Mouse (Mus musculus) hindbrain, embryonic 14.5 days (tissue): ENCODE measurements at regions not wholly inside any gene's neighbourhood (a gene's known extent, or its start where the extent isn't known, plus 50 kb on each side); places are given as distances from the start of the nearest gene placed in this dataset.

Experiments used
- ATAC-seq: fragments of 200-750 bp; cut with Nextera tagmentation; 2 replicates; pipeline ENCODE4 v1.8.0; 2017; ENCODE audit warnings: moderate number of reproducible peaks, mild to moderate bottlenecking, moderate TSS enrichment, moderate library complexity; ENCODE audit not compliant: low FRiP score
- DNase-seq: peaks from one replicate; pipeline ENCODE4 v3.0.0-alpha.2; 2015; ENCODE audit warnings: low spot score
- H3K27ac ChIP-seq: fragments of 300-500 bp; sonication (generic); 2 replicates; pipeline ENCODE4 v1.5.1; 2014; ENCODE audit warnings: mild to moderate bottlenecking, moderate library complexity
- H3K27me3 ChIP-seq: fragments of 300-500 bp; sonication (generic); 2 replicates; pipeline ENCODE4 v1.6.1; 2014; ENCODE audit warnings: mild to moderate bottlenecking, low read length, mixed read lengths; ENCODE audit not compliant: control insufficient read depth, insufficient read depth
- H3K36me3 ChIP-seq: fragments of 300-500 bp; sonication (generic); replicated peaks from 2 replicates; pipeline ENCODE4 v1.6.1; 2014; ENCODE audit not compliant: control insufficient read depth, insufficient read depth
- H3K4me1 ChIP-seq: fragments of 300-500 bp; sonication (generic); replicated peaks from 2 replicates; pipeline ENCODE4 v1.6.1; 2014; ENCODE audit warnings: antibody characterized with exemption, low read length, mixed read lengths; ENCODE audit not compliant: control insufficient read depth, insufficient read depth
- H3K4me2 ChIP-seq: fragments of 300-500 bp; sonication (generic); replicated peaks from 2 replicates; pipeline ENCODE4 v1.6.1; 2014; ENCODE audit warnings: mild to moderate bottlenecking, moderate library complexity
- H3K4me3 ChIP-seq: fragments of 300-500 bp; sonication (generic); replicated peaks from 2 replicates; pipeline ENCODE4 v1.5.1; 2014; ENCODE audit warnings: mild to moderate bottlenecking, low read length
- H3K9ac ChIP-seq: fragments of 300-500 bp; sonication (generic); 2 replicates; pipeline ENCODE4 v1.6.1; 2014
- H3K9me3 ChIP-seq: fragments of 300-500 bp; sonication (generic); 2 replicates; pipeline ENCODE4 v1.6.1; 2016; ENCODE audit warnings: low read length; ENCODE audit not compliant: control insufficient read depth
- WGBS: fragments of 180-500 bp; shearing (Covaris S2); extraction: QIAGEN DNeasy Blood & Tissue Kit; methylation state at CpG from one replicate; pipeline ENCODE4 v1.1.7; 2014; 5-methylcytosine and 5-hydroxymethylcytosine counted together

DNA sequence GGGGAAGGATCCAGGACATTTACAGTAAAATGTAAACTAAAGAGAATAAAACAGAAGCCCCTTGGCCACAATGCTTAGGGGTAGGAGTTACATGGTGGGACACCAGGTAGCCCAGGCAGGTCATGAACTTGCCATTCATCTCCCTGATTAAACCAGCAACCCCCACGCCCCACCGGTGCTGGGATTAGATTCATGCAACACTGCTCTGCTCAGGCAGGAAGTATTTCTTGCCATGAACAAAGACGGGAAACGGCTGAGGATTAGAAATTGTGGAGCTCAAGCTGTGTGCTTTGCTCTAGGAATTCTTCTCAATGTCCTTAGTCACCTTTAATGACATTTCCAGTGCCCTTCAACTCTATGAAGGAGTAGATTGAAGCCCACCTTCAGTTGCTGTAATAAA lies 93.2 kb upstream of the Ubl3 start:
- 68% methylated on average over 4 of the region's 4 CpGs for WGBS
- Histone ChIP-seq H3K4me3 (no peak overlapping the region), H3K9me3 (no peaks in the 10 kb centered on the region), H3K4me1 (no peaks in the 10 kb centered on the region), H3K36me3 (no peaks in the 10 kb centered on the region), H3K27ac (no peak overlapping the region), H3K4me2 (no peak overlapping the region), H3K9ac (no peak overlapping the region), H3K27me3 (peaks cover 4% of the 10 kb centered on the region; the same call in 1 of the 2 replicates)
- DNase-seq (no peak), ATAC-seq (no peak)

DNA sequence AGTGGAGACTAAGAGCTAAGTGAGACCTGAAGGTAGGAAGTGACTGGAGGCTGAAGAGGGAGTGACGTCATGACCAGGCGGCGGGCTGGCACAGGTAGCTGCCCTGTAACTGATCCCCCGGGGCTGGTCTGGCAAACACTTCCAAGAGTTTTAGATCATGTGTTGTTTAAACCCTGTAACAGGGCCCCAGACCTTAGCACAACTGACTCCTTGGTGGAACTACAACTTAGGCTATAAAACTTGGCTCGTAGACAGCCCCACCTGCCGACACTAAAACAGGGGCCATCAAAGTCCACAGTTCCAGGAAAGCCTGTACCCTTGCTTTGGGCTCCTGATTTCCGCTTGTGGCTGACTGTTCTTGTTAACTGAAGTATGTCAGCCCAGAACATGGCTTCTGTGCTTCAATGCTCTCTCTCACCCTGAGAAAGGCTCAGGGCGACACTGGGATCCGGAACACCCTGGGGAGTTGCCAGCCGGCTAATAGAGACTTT lies 92.6 kb upstream of the Ubl3 start:
- H3K4me1 ChIP-seq: no peaks in the 10 kb centered on the region
- ATAC-seq: no peak
- no peaks in the 10 kb centered on the region for H3K9me3 ChIP-seq
- H3K9ac ChIP-seq: no peak overlapping the region
- peaks cover 4% of the 10 kb centered on the region; the same call in 1 of the 2 replicates for H3K27me3 ChIP-seq
- no peak for DNase-seq
- H3K4me3 ChIP-seq: no peak overlapping the region
- H3K4me2 ChIP-seq: no peak overlapping the region
- no peak overlapping the region for H3K27ac ChIP-seq
- no peaks in the 10 kb centered on the region for H3K36me3 ChIP-seq
- WGBS: 86% methylated on average over 10 of the region's 10 CpGs

DNA sequence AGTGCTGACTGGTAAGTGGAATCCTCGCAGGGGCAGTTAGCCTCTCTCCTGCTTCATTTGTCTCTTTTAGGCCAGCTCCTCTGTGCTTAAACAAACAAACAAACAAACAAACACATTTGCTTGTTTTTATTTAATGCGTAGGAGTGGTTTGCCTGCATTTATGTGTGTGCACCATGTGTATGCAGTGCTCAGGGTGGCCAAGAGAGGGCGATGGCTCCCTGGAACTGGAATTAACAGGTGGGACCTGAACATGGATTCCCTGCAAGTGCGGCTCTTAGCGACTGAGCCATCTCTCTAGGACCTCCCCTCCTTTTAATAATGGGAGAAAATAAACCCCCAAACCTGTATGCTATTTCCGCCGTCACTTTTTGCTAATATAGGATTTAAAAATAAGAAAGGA lies 91.8 kb upstream of the Ubl3 start:
- Histone ChIP-seq H3K27me3 (peaks cover 4% of the 10 kb centered on the region; the same call in 1 of the 2 replicates), H3K36me3 (no peaks in the 10 kb centered on the region), H3K4me1 (no peaks in the 10 kb centered on the region), H3K4me2 (no peak overlapping the region), H3K9ac (no peak overlapping the region), H3K27ac (no peak overlapping the region), H3K9me3 (no peaks in the 10 kb centered on the region), H3K4me3 (no peak overlapping the region)
- WGBS: 96% methylated on average over 7 of the region's 7 CpGs
- ATAC-seq (no peak), DNase-seq (no peak)

DNA sequence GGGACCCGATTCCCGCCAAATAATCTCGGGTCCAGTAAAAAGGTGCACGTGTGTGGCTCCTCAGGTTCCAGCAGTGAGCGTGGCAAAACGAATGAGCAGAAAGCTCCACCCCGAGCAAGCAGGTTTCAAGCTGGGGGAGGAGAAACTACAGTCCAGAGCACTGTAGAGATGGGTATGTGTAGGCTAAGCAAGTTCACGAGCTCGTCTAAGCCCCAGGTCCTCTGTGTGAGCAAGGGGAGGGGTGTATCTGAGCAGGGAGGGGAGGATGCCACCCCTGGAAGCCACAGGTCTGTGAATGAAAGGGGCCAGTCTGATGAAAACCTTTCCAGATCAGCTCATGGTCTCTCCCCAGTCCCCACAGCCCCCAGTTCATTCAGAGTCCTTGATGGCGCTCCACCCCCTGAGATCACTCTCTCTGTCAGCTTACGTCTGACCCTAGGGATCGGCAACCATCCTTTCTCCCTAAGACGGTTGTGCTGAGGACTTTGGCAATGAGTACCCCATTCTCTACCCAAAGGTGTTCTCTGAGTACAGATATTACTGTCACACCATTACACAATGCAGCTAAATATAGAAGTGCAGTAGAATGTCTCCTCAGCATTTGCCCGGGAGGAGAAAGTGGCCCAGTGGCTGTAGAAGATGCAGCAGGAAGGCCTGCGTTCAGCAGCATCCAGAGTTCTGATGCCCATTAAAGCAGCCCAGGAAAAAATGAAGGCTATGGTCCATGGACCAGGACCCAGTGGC lies 89.2 kb upstream of the Ubl3 start:
- H3K4me3 ChIP-seq: no peak overlapping the region
- H3K27ac ChIP-seq: no peak overlapping the region
- H3K4me1 ChIP-seq: no peaks in the 10 kb centered on the region
- no peak overlapping the region for H3K9ac ChIP-seq
- H3K4me2 ChIP-seq: no peak overlapping the region
- WGBS: 51% methylated on average over 15 of the region's 15 CpGs
- no peak for DNase-seq
- H3K9me3 ChIP-seq: no peaks in the 10 kb centered on the region
- H3K27me3 ChIP-seq: peaks cover 4% of the 10 kb centered on the region; the same call in 1 of the 2 replicates
- no peak for ATAC-seq
- H3K36me3 ChIP-seq: no peaks in the 10 kb centered on the region

DNA sequence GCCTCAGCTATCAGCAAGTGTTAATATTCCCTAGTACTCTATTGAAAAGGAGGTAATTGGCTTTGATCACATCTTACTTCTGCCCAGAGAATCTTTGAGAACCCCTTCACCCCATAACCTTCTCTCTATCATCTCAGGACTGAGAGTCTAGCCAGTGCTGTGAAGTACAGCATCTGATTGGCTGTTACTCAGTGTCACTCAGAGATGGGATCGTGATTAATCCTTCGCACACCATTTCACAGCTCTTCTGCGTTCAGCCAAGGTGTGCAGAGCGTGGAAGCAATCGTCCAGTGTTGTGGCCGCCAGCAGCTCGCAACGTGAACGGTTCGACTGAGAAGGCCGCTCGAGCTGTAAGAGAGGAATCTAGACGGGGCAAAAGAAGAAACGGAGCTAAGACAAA lies 87.9 kb upstream of the Ubl3 start:
- no peak overlapping the region for H3K27ac ChIP-seq
- peaks cover 4% of the 10 kb centered on the region; the same call in 1 of the 2 replicates for H3K27me3 ChIP-seq
- WGBS: 39% methylated on average over 13 of the region's 14 CpGs
- no peaks in the 10 kb centered on the region for H3K9me3 ChIP-seq
- H3K4me3 ChIP-seq: no peak overlapping the region
- no peak overlapping the region for H3K9ac ChIP-seq
- ATAC-seq (no peak), DNase-seq (no peak)
- no peaks in the 10 kb centered on the region for H3K36me3 ChIP-seq
- H3K4me1 ChIP-seq: no peaks in the 10 kb centered on the region
- no peak overlapping the region for H3K4me2 ChIP-seq

DNA sequence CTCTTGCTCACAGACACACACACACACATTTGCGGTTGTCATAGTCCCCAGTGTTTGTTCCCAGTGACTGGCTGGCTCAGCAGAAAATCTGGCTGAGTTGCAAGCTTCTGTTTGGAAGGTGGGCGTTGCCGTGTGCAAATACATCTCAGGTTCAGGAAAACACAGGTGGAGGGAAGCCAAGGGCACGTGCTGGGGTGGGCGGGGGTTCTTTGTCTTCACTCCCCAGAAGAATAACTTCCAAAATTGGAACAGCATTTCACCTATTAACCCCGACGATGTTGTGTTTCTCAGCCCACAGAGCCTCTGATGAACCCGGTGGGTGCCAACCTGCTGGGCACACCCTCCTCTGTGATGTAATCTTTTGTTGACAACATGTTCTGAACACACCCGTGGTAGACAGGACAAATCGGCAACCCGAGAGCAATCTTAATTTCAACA lies 82.3 kb upstream of the Ubl3 start:
- 70% methylated on average over 11 of the region's 11 CpGs for WGBS
- peaks cover 11% of the 10 kb centered on the region for H3K4me1 ChIP-seq
- H3K36me3 ChIP-seq: no peaks in the 10 kb centered on the region
- H3K4me3 ChIP-seq: no peak overlapping the region
- H3K27me3 ChIP-seq: no peaks in the 10 kb centered on the region
- no peak for ATAC-seq
- no peak for DNase-seq
- no peak overlapping the region for H3K27ac ChIP-seq
- H3K9me3 ChIP-seq: no peaks in the 10 kb centered on the region
- no peak overlapping the region for H3K4me2 ChIP-seq
- H3K9ac ChIP-seq: no peak overlapping the region

DNA sequence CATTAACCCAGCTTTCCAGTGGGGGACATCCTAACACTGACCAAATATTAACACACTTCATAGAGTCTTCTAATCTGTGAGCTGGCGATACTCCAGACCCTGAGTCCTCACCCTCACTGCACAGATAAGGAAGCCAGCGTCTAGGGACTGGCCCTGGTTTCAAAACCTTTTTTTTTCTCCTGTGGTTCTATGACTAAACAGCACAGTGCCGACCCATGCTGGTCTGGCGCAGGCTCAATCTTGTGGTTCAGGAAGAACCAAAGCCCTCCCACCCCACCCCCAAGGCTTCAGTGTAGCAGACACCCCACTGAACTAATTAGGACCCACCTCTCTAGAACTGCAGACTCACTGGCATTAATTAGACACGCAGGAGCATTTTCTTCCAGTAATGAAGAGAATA lies 81.4 kb upstream of the Ubl3 start:
- H3K4me1 ChIP-seq: peaks cover 11% of the 10 kb centered on the region
- no peaks in the 10 kb centered on the region for H3K9me3 ChIP-seq
- H3K4me3 ChIP-seq: no peak overlapping the region
- peak overlapping the region; percentile 14; the same call in 1 of the 2 replicates for H3K27ac ChIP-seq
- no peak for DNase-seq
- H3K36me3 ChIP-seq: no peaks in the 10 kb centered on the region
- no peak overlapping the region for H3K4me2 ChIP-seq
- ATAC-seq: 0 out of 2 replicates have a peak, but pooled peaks have one; percentile 11
- 54% methylated on average over 5 of the region's 5 CpGs for WGBS
- H3K27me3 ChIP-seq: no peaks in the 10 kb centered on the region
- H3K9ac ChIP-seq: no peak overlapping the region

DNA sequence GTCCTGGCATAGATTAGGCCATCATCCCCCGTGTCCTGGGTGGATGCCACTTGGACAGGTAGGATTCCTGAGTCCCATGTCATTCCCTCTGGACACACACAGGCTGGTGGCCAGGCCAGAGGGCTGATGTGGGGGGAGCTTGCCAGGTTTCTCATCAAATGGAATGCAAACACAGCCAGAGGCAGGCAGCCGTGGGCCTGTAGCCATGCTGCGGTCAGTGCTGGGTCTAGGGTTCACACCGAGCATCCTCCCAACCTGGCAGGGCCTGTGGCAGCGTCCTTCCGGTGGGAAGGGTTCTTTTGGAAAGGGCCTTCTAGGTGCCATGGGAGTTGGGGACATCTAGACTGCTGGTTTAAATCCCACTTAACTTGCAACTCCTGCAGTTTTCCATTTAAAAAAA lies 80.7 kb upstream of the Ubl3 start:
- Histone ChIP-seq H3K27me3 (no peaks in the 10 kb centered on the region), H3K4me1 (peaks cover 11% of the 10 kb centered on the region), H3K9ac (no peak overlapping the region), H3K36me3 (no peaks in the 10 kb centered on the region), H3K4me2 (no peak overlapping the region), H3K4me3 (no peak overlapping the region), H3K9me3 (no peaks in the 10 kb centered on the region), H3K27ac (no peak overlapping the region)
- 85% methylated on average over 6 of the region's 6 CpGs for WGBS
- DNase-seq (no peak), ATAC-seq (no peak)

GRCm38 (mm10) chr5:148632516-148633170 lies 80.1 kb upstream of the Ubl3 start:
- no peak overlapping the region for H3K27ac ChIP-seq
- H3K4me3 ChIP-seq: no peak overlapping the region
- H3K27me3 ChIP-seq: no peaks in the 10 kb centered on the region
- no peaks in the 10 kb centered on the region for H3K9me3 ChIP-seq
- H3K9ac ChIP-seq: no peak overlapping the region
- no peak for ATAC-seq
- WGBS: 65% methylated on average over 11 of the region's 11 CpGs
- no peak overlapping the region for H3K4me2 ChIP-seq
- H3K36me3 ChIP-seq: no peaks in the 10 kb centered on the region
- peaks cover 11% of the 10 kb centered on the region for H3K4me1 ChIP-seq
- no peak for DNase-seq
